Mouse (Mus musculus): Measurements from ENCODE around the gene Vapa.

The Vapa gene

GRCm38 (mm10) chr17:65613463-65614412 is at the start of gene Vapa:
TSS of gene Vapa (minus strand) at chr17:65613555.
- no peaks in the 10 kb centered on the region for H3K9me3 ChIP-seq (ENCODE audit: low read length)
- no peak for TF ChIP-seq POU5F1 (IDR thresholded peaks at IDR 0.05; ENCODE audit: borderline replicate concordance, low read length)
- no peak for TF ChIP-seq CTCF (conservative IDR thresholded peaks at IDR 0.05; ENCODE audit: low read length)
- TF ChIP-seq NANOG (IDR thresholded peaks at IDR 0.05; ENCODE audit: borderline replicate concordance, low read length), result no peak
- H3K4me1 ChIP-seq (replicated peaks; ENCODE audit: low read depth, low read length), result peaks cover 49% of the 10 kb centered on the region
- H3K36me3 ChIP-seq (ENCODE audit: insufficient read depth, low read length), result peaks cover 13% of the 10 kb centered on the region
- peak within 1 kb of the TSS; percentile 96 for H3K4me3 ChIP-seq (replicated peaks; ENCODE audit: low read length)
- H3K27me3 ChIP-seq (ENCODE audit: insufficient read depth, low read length), result no peaks in the 10 kb centered on the region

- Histone ChIP-seq H3K27me3 (ENCODE audit: insufficient read depth, low read length) (no peaks in the 10 kb centered on the region), H3K9me3 (ENCODE audit: low read length) (no peaks in the 10 kb centered on the region), H3K4me3 (replicated peaks; ENCODE audit: low read length) (no peak overlapping the region), H3K4me1 (replicated peaks; ENCODE audit: low read depth, low read length) (peaks cover 36% of the 10 kb centered on the region), H3K36me3 (ENCODE audit: insufficient read depth, low read length) (0 out of 2 replicates have a peak, but pooled peaks cover under 1% of the 10 kb centered on the region)
- no peak for TF ChIP-seq CTCF (conservative IDR thresholded peaks at IDR 0.05; ENCODE audit: low read length)
- TF ChIP-seq NANOG (IDR thresholded peaks at IDR 0.05; ENCODE audit: borderline replicate concordance, low read length), result no peak
- TF ChIP-seq POU5F1 (IDR thresholded peaks at IDR 0.05; ENCODE audit: borderline replicate concordance, low read length), result no peak
Observed at GRCm38 (mm10) chr17:65662662-65663061, 49.3 kb upstream of the Vapa start.

GRCm38 (mm10) chr17:65658416-65658815 is 45.1 kb upstream of the Vapa start:
- H3K4me3 ChIP-seq (replicated peaks; ENCODE audit: low read length), result no peak overlapping the region
- no peaks in the 10 kb centered on the region for H3K9me3 ChIP-seq (ENCODE audit: low read length)
- H3K36me3 ChIP-seq (ENCODE audit: insufficient read depth, low read length), result 0 out of 2 replicates have a peak, but pooled peaks cover 3% of the 10 kb centered on the region
- H3K27me3 ChIP-seq (ENCODE audit: insufficient read depth, low read length), result no peaks in the 10 kb centered on the region
- no peak for TF ChIP-seq POU5F1 (IDR thresholded peaks at IDR 0.05; ENCODE audit: borderline replicate concordance, low read length)
- no peak for TF ChIP-seq NANOG (IDR thresholded peaks at IDR 0.05; ENCODE audit: borderline replicate concordance, low read length)
- no peak for TF ChIP-seq CTCF (conservative IDR thresholded peaks at IDR 0.05; ENCODE audit: low read length)
- H3K4me1 ChIP-seq (replicated peaks; ENCODE audit: low read depth, low read length), result peaks cover 29% of the 10 kb centered on the region

GRCm38 (mm10) chr17:65657958-65658357 is 44.6 kb upstream of the Vapa start:
- TF ChIP-seq POU5F1 (IDR thresholded peaks at IDR 0.05; ENCODE audit: borderline replicate concordance, low read length) (no peak), NANOG (IDR thresholded peaks at IDR 0.05; ENCODE audit: borderline replicate concordance, low read length) (no peak), CTCF (conservative IDR thresholded peaks at IDR 0.05; ENCODE audit: low read length) (no peak)
- H3K4me3 ChIP-seq (replicated peaks; ENCODE audit: low read length), result no peak overlapping the region
- H3K4me1 ChIP-seq (replicated peaks; ENCODE audit: low read depth, low read length), result peaks cover 25% of the 10 kb centered on the region
- H3K27me3 ChIP-seq (ENCODE audit: insufficient read depth, low read length), result no peaks in the 10 kb centered on the region
- no peaks in the 10 kb centered on the region for H3K9me3 ChIP-seq (ENCODE audit: low read length)
- H3K36me3 ChIP-seq (ENCODE audit: insufficient read depth, low read length), result 0 out of 2 replicates have a peak, but pooled peaks cover 6% of the 10 kb centered on the region

- Histone ChIP-seq H3K4me3 (replicated peaks; ENCODE audit: low read length) (no peak overlapping the region), H3K27me3 (ENCODE audit: insufficient read depth, low read length) (no peaks in the 10 kb centered on the region), H3K9me3 (ENCODE audit: low read length) (no peaks in the 10 kb centered on the region), H3K36me3 (ENCODE audit: insufficient read depth, low read length) (0 out of 2 replicates have a peak, but pooled peaks cover 10% of the 10 kb centered on the region), H3K4me1 (replicated peaks; ENCODE audit: low read depth, low read length) (peaks cover 24% of the 10 kb centered on the region)
- TF ChIP-seq POU5F1 (IDR thresholded peaks at IDR 0.05; ENCODE audit: borderline replicate concordance, low read length) (no peak), NANOG (IDR thresholded peaks at IDR 0.05; ENCODE audit: borderline replicate concordance, low read length) (no peak), CTCF (conservative IDR thresholded peaks at IDR 0.05; ENCODE audit: low read length) (no peak)
Observed at GRCm38 (mm10) chr17:65656731-65657130, 43.4 kb upstream of the Vapa start.

- Histone ChIP-seq H3K36me3 (ENCODE audit: insufficient read depth, low read length) (0 out of 2 replicates have a peak, but pooled peaks cover 10% of the 10 kb centered on the region), H3K27me3 (ENCODE audit: insufficient read depth, low read length) (no peaks in the 10 kb centered on the region), H3K4me3 (replicated peaks; ENCODE audit: low read length) (no peak overlapping the region), H3K4me1 (replicated peaks; ENCODE audit: low read depth, low read length) (peaks cover 29% of the 10 kb centered on the region), H3K9me3 (ENCODE audit: low read length) (no peaks in the 10 kb centered on the region)
- TF ChIP-seq NANOG (IDR thresholded peaks at IDR 0.05; ENCODE audit: borderline replicate concordance, low read length) (no peak), CTCF (conservative IDR thresholded peaks at IDR 0.05; ENCODE audit: low read length) (no peak), POU5F1 (IDR thresholded peaks at IDR 0.05; ENCODE audit: borderline replicate concordance, low read length) (no peak)
Observed at GRCm38 (mm10) chr17:65656076-65656475, 42.7 kb upstream of the Vapa start.

- peaks cover 34% of the 10 kb centered on the region for H3K4me1 ChIP-seq (replicated peaks; ENCODE audit: low read depth, low read length)
- no peak overlapping the region for H3K4me3 ChIP-seq (replicated peaks; ENCODE audit: low read length)
- no peaks in the 10 kb centered on the region for H3K9me3 ChIP-seq (ENCODE audit: low read length)
- no peaks in the 10 kb centered on the region for H3K27me3 ChIP-seq (ENCODE audit: insufficient read depth, low read length)
- H3K36me3 ChIP-seq (ENCODE audit: insufficient read depth, low read length), result 0 out of 2 replicates have a peak, but pooled peaks cover 10% of the 10 kb centered on the region
- TF ChIP-seq POU5F1 (IDR thresholded peaks at IDR 0.05; ENCODE audit: borderline replicate concordance, low read length) (no peak), NANOG (IDR thresholded peaks at IDR 0.05; ENCODE audit: borderline replicate concordance, low read length) (no peak), CTCF (conservative IDR thresholded peaks at IDR 0.05; ENCODE audit: low read length) (no peak)
Observed at GRCm38 (mm10) chr17:65655608-65656007, 42.3 kb upstream of the Vapa start.

- 0 out of 2 replicates have a peak, but pooled peaks cover 7% of the 10 kb centered on the region for H3K36me3 ChIP-seq (ENCODE audit: insufficient read depth, low read length)
- TF ChIP-seq CTCF (conservative IDR thresholded peaks at IDR 0.05; ENCODE audit: low read length), result no peak
- no peak for TF ChIP-seq POU5F1 (IDR thresholded peaks at IDR 0.05; ENCODE audit: borderline replicate concordance, low read length)
- no peak for TF ChIP-seq NANOG (IDR thresholded peaks at IDR 0.05; ENCODE audit: borderline replicate concordance, low read length)
- no peaks in the 10 kb centered on the region for H3K27me3 ChIP-seq (ENCODE audit: insufficient read depth, low read length)
- no peaks in the 10 kb centered on the region for H3K9me3 ChIP-seq (ENCODE audit: low read length)
- H3K4me3 ChIP-seq (replicated peaks; ENCODE audit: low read length), result no peak overlapping the region
- H3K4me1 ChIP-seq (replicated peaks; ENCODE audit: low read depth, low read length), result peaks cover 70% of the 10 kb centered on the region
Observed at GRCm38 (mm10) chr17:65650598-65650997, 37.2 kb upstream of the Vapa start.
